Mouse (Mus musculus): ENCODE results near the gene Ddx23. TPM values are rescaled to one million over a fixed set of nuclear protein-coding genes. Genes with fewer than 3 reads are reported as not detected.

Ddx23 gene
- total RNA-seq, 2 experiments from 2014 or later: 66.3 to 67.4 TPM

DNA sequence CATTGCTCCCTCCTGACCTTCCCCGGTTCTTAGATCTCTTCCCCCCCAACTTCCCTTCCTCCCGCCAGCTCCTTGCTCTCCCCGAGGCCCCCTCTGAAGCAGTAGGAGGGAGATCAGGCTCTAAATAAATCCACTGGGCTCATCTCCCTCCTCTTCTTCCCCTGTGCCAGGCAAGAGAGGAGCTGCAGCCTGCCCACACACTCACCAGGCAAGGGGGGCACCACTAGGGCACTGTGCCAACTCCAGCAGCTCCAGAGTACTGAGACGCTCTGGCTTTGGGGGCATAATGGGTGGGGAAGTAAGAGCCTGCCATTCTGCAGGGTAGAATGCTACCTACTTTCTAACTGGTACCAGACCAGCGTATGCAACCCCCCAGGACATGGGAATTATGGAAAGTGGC lies 26.2 kb downstream of the Ddx23 start:
- intact Hi-C loops (cut with DNase I): no loop called here
- H3K4me3 ChIP-seq: no peak overlapping the region

DNA sequence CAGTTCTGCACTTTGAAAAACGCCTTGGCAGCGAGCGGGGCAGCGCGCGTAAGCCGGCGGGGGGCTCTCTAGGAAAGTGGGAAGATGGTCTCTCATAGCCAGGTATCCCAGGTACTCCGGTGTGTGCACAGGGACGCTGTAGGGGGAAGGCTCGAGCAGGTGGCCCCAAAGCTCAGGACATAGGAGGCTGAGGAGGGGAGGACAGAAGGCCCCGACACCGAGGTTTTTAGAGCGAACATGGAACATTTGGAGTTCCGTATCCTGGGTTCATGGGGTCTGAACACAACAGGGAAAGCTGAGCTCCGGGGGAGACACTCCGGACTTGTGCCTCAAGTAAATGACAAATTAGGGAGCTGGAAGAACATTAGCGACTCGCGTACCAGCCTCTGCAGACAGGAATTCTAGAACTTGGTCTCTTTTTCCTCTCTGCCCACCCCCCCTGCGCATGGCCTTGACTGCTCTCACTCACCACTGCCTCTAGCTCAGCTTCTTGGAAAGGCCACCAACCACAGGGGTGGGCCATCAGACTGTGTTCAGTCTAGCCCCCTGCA lies 27.3 kb downstream of the Ddx23 start:
- H3K27ac ChIP-seq: peak overlapping the region; percentile 24; the same call in 1 of the 2 replicates

More for the DNA sequence above, 26.2 kb downstream of the Ddx23 start:
- no peak overlapping the region for H3K27ac ChIP-seq
- no peak for DNase-seq
- TF ChIP-seq CTCF (IDR thresholded peaks at IDR 0.05): no peak

DNA sequence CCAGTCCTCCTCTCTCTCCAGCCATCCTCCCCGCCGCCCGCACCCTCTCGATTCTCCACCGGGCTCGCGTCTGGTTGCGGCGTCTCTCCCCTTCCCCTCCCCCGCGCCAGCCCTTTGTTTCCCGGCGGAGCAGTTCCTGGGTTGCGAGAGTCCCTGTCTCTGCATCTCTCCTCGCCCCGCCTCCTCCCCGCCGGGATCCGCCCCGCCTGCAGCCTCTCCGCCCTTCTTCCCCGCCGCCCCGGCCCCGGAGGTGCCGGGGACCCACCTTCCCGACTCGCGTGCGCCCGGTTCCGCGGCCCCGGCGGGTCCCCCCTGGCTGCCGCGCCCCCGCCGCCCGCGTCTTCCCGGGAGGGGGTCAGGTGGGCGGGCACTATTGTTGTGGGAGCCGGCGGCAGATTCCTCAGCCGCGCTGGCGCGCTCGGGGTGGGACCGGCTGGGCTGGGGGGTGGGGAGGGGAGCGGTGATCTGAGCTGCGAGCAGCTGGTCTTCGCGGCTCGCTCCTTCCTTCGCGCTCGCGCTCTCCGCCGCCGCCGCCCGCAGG lies 28.1 kb downstream of the Ddx23 start:
- H3K27ac ChIP-seq: peak overlapping the region; percentile 35
- TF ChIP-seq CTCF (IDR thresholded peaks at IDR 0.05): no peak
- intact Hi-C loops (cut with DNase I): no loop called here
- peak overlapping the region; percentile 84 for H3K4me3 ChIP-seq
- DNase-seq: peak; percentile 85

More for the DNA sequence above, 27.3 kb downstream of the Ddx23 start:
- intact Hi-C loops (cut with DNase I): no loop called here
- no peak for TF ChIP-seq CTCF (IDR thresholded peaks at IDR 0.05)
- no peak for DNase-seq
- peak overlapping the region; percentile 84 for H3K4me3 ChIP-seq

DNA sequence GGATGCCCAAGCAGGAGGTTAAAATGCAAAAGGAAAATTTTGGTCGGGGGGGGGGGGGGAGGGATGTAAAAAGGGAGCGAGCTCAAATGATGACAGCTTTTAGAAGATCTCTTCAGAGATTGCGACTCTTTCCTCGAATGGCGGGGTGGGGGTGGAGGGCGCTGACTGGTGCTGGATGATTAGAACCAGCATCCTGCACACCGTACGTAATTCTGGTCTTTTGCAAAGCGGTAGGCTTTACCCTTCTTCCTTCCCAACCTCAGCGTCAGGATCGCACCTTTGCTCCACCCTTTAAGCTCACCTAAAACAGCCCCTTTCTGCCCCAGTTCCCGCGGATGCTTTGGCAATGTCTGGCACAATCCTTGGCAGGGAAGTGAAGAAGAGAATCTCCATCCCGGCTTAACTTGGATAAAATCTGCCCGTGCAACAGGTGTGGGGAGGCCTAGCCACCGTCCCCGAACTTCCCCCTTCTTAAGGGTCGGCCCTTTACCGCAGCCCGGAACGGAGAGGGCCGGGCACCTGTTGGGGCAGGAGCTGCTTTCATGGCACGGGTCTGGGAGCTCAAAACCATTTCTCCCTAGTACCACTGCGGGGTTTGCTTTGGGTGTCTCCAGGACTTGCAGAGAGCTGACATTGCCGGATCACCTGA lies 28.7 kb downstream of the Ddx23 start:
- no peak for DNase-seq
- intact Hi-C loops (cut with DNase I): no loop called here
- Histone ChIP-seq H3K27ac (peak overlapping the region; percentile 35; the same call in 1 of the 2 replicates), H3K4me3 (peak overlapping the region; percentile 84)
- TF ChIP-seq CTCF (IDR thresholded peaks at IDR 0.05): no peak

- Histone ChIP-seq H3K27ac (no peak overlapping the region), H3K4me3 (peak overlapping the region; percentile 66; the same call in 1 of the 2 replicates)
- intact Hi-C loops (cut with DNase I): no loop called here
- TF ChIP-seq CTCF (IDR thresholded peaks at IDR 0.05): no peak
- no peak for DNase-seq
Measured at GRCm38 (mm10) chr15:98632921-98633320, 29.8 kb downstream of the Ddx23 start.

DNA sequence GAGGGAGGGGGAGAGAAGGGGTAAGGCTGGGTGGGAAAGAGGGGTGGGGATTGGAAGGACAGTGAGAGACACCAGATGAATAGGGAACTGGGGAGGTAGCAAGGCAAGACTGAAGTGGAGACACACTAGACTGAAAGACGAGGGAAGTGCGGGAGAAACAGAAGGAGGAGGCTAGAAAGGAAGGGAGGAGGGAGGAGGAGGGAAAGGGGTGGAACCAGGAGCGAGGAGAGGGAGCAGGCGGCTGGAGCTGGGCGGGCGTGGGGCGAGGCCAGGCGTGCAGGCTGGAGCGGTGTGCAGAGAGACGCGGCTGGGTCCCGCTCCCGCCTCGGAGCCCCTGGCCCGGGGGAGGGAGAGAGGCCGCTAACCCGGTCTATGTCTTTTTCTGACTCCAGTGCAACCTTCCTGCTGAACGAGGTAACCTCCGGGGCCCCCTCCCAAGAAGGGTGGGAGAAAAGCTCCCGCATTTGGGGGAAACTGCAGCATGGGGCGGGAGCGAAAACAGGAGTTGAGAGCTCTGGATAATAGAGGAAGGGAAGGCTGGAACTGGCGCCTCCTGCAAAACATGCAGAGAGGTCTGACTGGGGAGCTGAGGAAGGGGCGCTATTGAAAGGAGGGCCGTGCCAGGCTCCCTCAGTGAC lies 30.5 kb downstream of the Ddx23 start:
- Histone ChIP-seq H3K4me3 (peak overlapping the region; percentile 66), H3K27ac (peak overlapping the region; percentile 9)
- peak; percentile 80 for DNase-seq
- intact Hi-C loops (cut with DNase I): no loop called here
- no peak for TF ChIP-seq CTCF (IDR thresholded peaks at IDR 0.05)

GRCm38 (mm10) chr15:98631493-98631892 lies 31.2 kb downstream of the Ddx23 start:
- DNase-seq: peak; percentile 89
- Histone ChIP-seq H3K27ac (peak overlapping the region; percentile 9; the same call in 1 of the 2 replicates), H3K4me3 (peak overlapping the region; percentile 66)
- intact Hi-C loops (cut with DNase I): no loop called here
- TF ChIP-seq CTCF (IDR thresholded peaks at IDR 0.05): no peak; the same call in 1 of the 2 replicates

GRCm38 (mm10) chr15:98630540-98630939 lies 32.2 kb downstream of the Ddx23 start, which contains the start of gene Cacnb3:
TSS of gene Cacnb3 (plus strand) at chr15:98630840.
- Histone ChIP-seq H3K4me3 (peak within 1 kb of the TSS; percentile 66), H3K27ac (peak within 1 kb of the TSS; percentile 89)
- DNase-seq: no peak
- no peak for TF ChIP-seq CTCF (IDR thresholded peaks at IDR 0.05)
- intact Hi-C loops (cut with DNase I): no loop called here

DNA sequence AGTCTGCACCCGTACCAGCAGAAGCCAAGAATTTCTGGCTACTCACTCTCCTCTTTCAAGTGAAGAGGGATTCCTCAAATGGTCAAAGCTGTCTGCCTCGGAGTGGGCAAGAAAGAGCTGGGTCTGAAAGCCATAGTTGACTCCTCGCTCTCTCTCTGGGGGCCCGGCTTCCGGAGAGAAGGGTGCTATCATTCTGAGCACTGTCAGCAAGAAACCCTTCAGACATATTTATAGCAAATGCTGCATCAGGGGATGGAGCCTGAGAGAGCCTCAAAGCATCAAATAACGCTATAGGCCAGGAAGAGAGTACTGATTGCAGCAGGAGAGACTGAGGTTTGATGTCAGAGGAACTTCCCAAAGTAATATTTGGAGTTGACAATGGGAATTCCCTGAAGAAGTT lies 33.2 kb downstream of the Ddx23 start:
- H3K27ac ChIP-seq: peak overlapping the region; percentile 89
- H3K4me3 ChIP-seq: peak overlapping the region; percentile 64
- TF ChIP-seq CTCF (IDR thresholded peaks at IDR 0.05): no peak
- peak; percentile 52 for DNase-seq
- intact Hi-C loops (cut with DNase I): no loop called here

DNA sequence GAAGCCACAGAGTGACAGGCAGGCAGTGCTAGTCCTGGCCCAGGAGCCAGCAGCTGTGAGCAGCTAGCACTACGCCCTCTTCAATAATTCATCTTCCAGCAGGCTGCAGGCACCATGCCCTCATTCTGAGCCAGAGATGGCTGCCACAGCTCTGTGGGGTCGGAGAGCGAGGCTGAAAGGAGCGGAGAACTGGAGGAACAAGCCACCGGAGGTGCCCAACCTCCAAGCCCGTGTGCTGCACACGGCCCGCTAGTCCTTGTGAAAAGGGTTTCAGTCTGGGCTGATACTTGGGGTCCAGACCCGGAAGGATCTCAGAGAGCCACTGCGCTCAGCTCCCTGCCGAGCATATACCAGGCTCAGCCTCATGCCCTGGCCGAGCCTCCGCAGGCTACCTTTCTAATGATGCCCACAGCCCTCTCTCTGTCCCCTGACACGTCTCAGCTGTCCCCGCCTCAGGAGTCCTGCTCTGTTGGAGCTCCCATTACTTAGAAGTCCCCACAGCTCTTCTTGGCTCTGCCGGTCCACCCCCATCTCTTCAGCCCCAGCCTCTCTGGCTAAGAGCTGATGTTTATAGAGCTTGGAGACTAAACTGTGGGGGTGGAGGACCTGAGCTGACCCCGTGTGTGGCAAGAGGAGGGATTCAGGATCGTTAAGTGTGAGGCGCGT lies 34.0 kb downstream of the Ddx23 start:
- intact Hi-C loops (cut with DNase I): no loop called here
- peak overlapping the region; percentile 64 for H3K4me3 ChIP-seq

GRCm38 (mm10) chr15:98626487-98627212 lies 36.0 kb downstream of the Ddx23 start:
- no peak for DNase-seq
- H3K27ac ChIP-seq: peak overlapping the region; percentile 46; the same call in 1 of the 2 replicates
- intact Hi-C loops (cut with DNase I): no loop called here
- TF ChIP-seq CTCF (IDR thresholded peaks at IDR 0.05): no peak
- no peak overlapping the region for H3K4me3 ChIP-seq

More for the DNA sequence above, 34.0 kb downstream of the Ddx23 start:
- peak overlapping the region; percentile 89 for H3K27ac ChIP-seq
- no peak for TF ChIP-seq CTCF (IDR thresholded peaks at IDR 0.05)
- DNase-seq: peak; percentile 72

- Histone ChIP-seq H3K27ac (no peak overlapping the region; the same call in 1 of the 2 replicates), H3K4me3 (no peak overlapping the region)
- no peak for DNase-seq
- no peak for TF ChIP-seq CTCF (IDR thresholded peaks at IDR 0.05)
- intact Hi-C loops (cut with DNase I): no loop called here
Measured at GRCm38 (mm10) chr15:98626078-98626477, 36.6 kb downstream of the Ddx23 start.

Data from gastrocnemius, adult 2 months (tissue).